Mouse (Mus musculus): Measurements from ENCODE around the gene Spata21.

Gene Spata21

GRCm38 (mm10) chr4:141157485-141157884 is 69.4 kb downstream of the Spata21 start:
- DNase-seq (ENCODE audit: low spot score in 2 of 2), result no peak

GRCm38 (mm10) chr4:141158609-141159008 is 70.5 kb downstream of the Spata21 start:
- no peak for DNase-seq (ENCODE audit: low spot score in 2 of 2)

- no peak for DNase-seq (ENCODE audit: low spot score in 2 of 2)
Measured at GRCm38 (mm10) chr4:141159093-141159492, 71.0 kb downstream of the Spata21 start.

- DNase-seq (ENCODE audit: low spot score in 2 of 2), result no peak
Measured at GRCm38 (mm10) chr4:141159666-141160065, 71.5 kb downstream of the Spata21 start.

GRCm38 (mm10) chr4:141160193-141160592 is 72.1 kb downstream of the Spata21 start:
- no peak for DNase-seq (ENCODE audit: low spot score in 2 of 2)

- no peak for DNase-seq (ENCODE audit: low spot score in 2 of 2)
Measured at GRCm38 (mm10) chr4:141161699-141162208, 73.6 kb downstream of the Spata21 start.
